Mouse (Mus musculus) kidney, postnatal 14 days (tissue): Measurements from ENCODE around the gene Pcare.
"Not testable (repeated sequence)": the region's sequence is repeated elsewhere in the genome, so short reads cannot be mapped to it uniquely, and the experiment has no call there.

Experiments used
- DNase-seq: peaks from one replicate; pipeline ENCODE4 v3.0.0; 2022; ENCODE audit warnings: mixed read lengths

The Pcare gene

DNA sequence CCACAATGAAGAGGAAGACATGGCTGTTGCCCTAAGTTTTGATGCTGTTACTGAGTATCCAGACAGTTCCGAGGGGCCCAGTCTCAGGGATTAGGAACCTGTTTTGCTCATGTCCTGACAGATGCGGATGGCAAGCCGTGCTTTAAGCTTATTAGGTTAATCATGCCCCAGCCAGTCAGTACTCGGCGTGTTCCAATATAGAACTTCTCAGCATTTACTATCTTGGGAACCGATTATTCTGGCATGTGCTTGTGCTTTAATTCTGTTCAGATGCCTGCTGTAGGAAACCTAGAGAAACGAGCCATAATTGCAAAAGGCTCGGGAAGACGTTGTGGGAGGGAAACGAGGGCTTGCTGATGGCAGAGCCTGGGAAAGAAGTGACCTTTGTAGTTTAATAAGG, at the start of gene Pcare:
Gene Pcare, minus strand, starts transcription at position 64 of the 400 bp plus-strand sequence.
- no peak for DNase-seq

DNA sequence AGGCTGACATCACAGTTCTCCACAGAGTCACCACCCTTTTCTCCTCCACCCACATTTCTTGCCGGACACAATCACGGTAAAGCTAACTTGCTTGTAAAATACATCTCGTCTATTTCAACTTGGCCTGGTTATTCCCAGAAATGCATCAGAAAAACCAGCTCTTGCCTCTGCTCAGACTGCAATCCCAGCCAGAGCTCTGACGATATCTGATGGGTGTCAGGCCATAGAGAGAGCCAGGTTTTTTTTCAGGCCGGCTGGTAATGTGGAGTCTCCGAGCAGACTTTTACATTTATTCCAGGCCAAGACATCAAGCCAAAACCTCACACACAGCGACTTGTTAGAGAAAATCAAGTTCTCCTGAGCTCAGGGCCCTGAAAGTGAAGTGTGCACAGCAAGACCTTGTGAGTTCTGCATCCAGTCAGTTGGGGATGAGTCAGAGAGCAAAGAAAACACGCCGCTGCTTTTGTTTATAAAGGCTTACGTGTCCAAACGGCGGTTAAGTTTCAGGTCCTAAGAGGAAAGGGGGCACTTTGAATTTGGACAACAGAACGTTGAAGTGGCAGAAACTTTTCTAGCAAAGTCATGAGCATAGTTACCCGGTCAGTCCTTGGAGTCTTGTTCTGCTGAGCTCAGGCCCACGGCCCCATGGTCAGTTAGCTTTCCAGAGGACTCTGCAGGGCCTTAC, 43.0 kb upstream of the Pcare start:
- no peak for DNase-seq

DNA sequence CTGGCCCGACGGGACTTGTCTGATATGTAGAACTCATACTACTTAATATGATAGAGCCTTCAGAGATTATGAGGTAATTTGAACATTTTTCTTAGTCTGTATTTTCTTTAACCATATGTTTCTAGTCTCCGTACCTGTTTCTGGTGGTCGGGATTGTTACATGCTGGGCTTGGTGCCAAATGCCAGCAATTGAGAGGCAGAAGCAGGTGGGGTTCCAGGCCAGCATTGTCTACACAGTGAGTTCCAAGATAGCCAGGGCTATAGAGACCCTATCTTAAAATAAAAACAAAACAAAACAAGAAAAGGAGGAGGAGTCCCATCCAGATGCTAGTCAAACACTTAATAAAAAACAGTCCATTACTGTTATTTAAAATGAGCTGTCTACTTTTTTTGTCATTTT, 38.9 kb upstream of the Pcare start:
- no peak for DNase-seq

DNA sequence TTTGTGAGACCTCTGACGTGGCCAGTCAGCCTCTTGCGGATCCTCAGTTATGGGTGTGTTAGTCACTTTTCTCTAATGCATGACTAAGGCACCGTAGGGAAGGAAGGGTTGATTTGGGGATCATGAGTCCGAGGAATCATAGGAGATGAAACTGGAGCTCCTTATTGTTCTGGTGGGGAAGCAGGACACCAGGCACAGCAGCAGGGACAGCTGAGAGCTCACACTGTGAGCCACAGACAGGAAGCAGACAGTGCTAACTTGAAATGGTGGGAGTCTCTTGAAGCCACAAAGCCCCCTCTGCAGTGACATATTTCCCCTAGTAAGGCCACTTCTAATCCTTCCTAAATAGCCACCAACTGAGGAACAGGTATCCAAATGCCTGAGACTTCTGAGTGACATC, 38.4 kb upstream of the Pcare start:
- DNase-seq: no peak

DNA sequence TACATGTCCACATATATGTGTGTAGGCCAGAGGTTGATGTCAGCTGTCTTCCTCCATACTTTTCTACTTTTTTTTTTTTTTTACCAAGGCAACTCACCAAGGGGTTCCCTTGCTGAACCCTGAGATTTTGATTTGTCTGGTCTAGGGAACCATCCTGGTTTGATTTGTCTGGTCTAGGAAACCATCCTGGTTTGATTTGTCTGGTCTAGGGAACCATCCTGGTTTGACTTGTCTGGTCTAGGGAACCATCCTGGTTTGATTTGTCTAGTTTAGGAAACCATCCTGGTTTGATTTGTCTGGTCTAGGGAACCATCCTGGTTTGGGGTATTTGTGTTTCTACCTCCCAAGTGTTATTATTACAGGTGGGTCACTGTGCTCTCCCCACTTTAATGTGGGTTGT, 33.8 kb upstream of the Pcare start:
- DNase-seq: no peak

DNA sequence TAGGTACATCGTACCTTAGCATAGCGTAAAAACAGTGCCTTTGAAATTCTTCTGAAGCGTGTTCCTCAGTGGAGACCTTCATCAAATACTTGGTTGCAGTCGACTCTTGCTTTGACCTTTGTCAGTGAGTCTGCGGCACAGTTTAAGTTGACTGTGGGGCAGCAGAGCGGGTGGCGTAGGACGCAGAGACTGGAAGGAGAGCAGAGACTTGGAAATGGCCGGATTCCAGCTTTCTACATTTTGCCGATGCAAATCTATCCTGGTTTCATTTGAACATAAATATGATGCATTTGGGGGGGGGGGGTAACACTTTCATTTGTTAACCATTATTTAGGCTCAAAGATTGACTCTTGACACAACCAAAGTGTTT, 30.7 kb upstream of the Pcare start:
- DNase-seq: no peak

DNA sequence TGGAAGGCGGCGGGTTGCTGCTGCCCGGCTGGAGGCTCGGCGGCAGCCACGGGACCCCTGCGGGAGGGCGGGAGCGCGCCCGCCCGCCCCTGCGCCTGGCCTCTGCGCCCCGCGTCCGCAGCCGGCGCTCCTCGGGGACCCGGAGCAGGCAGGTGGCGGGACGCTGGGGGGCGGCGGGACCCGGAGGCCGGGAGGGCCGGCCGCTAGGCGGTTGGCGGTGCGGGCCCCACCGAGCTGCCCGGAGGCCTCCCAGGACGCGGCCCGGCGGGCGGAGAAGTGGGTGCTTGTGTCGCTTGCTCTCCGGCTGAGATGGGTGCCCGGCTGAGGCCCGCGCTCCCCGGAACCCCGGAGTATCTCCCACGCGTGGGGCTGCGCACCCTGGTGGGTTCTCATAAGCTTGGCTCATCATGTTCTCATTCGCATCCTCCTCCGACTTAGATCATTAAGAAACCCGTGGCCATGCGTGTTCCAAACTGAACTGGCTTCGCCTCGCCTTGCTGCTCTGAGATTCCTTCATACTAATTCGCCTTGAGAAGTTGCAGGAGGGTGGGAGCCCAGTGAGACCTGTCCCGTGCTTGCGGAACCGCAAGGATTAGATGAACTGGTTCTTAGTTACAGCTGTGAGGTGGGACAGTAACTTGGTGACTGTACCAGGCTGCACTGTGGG, 30.1 kb upstream of the Pcare start:
- peak; percentile 9 for DNase-seq

DNA sequence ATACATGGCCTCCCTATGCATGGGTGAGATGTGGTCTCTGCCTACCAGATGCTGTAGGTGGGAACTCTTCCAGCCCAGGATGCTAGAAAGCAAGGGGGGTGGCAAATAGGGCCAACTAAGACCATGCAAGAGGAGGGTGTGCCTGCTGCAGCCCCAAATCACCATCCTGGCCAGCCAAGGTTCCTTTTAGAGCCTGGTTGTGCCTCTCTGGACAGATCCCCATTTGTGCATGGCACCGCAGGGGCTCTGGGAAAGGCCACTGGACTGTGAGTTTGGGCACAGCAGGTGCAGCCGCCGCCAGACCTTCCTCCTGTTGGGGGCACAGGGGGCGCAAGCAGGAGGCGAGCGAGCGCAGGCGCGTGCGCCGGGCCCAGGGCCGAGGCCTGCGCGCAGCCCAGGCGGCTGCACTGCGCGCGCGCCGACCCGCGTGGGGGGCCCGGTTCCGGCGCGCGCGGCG, 29.6 kb upstream of the Pcare start:
- DNase-seq: peak; percentile 32

DNA sequence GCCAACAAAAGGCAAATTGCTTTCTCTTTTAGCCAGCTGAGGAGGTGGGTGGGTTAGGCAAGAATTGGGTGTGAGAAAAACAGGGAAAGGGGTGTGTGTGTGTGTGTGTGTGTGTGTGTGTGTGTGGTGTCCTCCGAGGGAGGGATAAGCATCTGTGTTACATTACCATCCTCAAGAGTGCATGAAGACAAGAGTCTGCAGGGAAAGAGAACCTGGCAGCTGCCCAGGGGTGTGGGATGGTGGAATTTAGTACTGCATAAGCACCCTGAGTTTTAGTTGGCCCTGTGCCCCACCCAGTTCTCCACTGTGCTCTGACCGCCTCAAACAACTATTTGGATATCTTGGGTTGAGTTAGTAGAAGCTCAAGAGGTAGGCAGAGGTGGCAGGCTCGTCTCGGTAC, 28.3 kb upstream of the Pcare start:
- DNase-seq: peak; percentile 9

DNA sequence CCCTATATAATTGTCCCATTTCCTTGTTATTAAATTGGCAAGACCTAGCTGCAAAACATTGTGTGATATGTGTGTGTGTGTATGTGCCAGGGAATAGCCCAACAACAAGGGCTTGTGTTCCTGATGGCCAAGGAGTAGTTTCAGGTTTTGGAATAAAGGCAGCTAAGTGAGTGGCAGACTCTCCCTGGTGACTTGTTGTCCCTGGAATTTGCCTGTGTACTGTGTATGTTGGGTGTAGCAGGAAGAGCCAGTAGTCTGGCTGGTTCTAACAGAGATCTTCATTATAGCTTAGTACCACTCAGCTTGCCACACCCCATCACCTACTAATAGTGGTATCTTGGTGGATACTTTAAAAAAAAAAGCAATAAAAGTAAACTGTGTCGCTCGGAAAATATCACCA, 27.8 kb upstream of the Pcare start:
- DNase-seq: no peak

DNA sequence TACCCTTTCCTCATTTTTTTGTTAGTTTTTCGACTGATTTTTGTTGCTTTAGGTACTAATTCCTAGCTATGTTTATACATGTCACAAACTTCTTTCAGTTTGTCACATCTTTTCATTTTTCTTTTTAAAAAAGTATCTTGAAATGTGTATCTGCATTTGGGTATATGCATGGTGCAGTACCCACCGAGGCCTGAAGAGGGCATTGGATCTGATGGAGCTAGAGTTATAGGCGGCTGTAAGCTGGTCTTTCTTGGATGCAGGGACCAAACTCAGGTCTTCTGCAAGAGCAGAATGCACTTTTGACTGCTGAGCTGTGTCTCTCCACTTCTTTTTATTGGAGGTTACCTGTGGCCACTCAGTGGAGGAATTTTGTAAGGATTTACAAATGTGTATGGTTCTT, 26.0 kb upstream of the Pcare start:
- no peak for DNase-seq

DNA sequence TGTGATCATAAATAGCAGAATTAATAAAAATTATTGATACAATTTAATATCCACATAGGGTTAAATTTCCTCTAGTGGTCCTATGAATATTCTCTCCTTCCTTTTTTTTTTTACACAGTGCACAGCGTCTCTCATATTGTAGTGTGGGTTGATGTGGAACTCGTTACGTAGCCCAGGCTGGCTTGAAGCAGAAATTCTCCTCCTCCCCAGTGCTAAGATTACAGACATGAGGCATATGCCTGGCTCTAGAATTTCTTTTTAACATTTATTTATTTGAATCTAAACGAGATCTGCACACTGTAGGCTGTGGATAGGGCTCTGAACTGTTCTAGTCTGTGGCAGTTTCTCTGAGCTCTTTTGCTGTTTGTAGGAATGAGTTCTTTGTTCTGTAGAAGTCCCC, 22.6 kb upstream of the Pcare start:
- DNase-seq: no peak

DNA sequence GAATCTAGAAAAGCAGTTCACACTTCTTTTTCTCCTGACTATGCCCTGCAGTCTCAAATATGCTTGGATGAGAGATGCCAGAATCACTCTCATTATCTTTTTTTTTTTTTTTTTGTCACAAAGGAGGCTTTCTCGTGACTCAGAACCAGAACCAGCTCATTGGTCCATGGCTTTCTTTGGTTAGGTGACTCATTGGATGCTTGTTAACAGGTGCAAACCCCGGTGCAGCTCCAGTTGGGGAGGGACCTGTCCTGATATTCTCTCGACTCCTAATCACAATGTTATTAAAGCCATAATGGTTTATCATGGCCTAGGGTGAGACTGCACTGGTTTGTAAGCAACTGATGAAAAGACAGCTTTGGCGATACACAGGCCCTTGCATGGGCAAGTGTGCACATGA, 21.5 kb upstream of the Pcare start:
- DNase-seq: no peak

DNA sequence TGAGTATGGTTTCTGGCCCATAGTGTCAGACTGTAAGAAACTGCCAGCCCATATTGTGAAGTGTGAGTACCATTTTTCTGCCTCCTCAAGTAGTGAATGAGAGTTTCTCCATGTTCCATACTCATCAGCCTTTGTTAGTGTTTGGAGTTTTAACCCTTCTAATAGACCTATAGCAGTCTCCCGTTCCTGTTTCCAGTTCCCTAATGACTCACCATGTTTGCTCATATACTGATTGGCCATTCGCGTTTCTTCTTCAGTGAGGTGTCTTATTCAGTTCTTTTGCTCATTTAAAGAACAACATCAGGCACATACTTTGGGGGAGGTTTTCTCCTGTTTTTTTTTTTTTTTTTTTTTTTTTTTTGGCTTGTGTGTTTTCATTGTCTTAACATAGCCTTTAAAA, 18.0 kb upstream of the Pcare start:
- no peak for DNase-seq

DNA sequence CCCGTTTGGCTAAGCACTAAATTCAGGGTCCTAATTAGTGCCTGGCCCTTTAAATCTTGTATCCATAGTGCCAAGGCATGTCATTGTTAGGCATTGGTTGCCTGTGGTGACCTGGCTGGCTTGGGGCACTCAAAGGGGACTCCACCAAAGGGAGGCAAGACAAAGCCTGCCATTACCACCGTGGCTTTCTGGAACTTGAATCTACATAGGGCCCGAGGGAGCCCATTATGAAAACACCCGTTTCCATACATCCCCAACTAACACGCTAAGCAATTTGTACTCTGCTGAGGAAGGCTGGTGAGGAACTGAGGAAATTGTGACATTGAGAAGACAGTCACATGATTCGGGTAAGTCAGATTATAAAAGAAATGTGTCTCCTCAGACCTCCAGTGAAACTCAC, 16.9 kb upstream of the Pcare start:
- DNase-seq: no peak

DNA sequence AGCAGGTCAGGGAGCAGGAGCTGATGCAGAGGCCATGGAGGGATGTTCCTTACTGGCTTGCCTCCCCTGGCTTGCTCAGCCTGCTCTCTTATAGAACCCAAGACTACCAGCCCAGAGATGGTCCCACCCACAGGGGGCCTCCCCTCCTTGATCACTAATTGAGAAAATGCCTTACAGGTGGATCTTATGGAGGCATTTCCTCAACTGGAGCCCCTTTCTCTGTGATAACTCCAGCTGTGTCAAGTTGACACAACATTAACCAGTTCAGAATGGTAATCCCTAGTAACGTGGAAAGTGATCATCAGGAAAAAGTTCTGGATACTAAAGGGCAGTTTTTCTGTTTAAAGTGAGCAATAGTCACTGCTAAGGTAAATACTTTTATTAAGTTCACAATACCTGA, 15.5 kb upstream of the Pcare start, which contains the start of gene Clip4:
Gene Clip4, plus strand, starts transcription at position 301 of the 400 bp plus-strand sequence.
- DNase-seq: not testable (repeated sequence)

DNA sequence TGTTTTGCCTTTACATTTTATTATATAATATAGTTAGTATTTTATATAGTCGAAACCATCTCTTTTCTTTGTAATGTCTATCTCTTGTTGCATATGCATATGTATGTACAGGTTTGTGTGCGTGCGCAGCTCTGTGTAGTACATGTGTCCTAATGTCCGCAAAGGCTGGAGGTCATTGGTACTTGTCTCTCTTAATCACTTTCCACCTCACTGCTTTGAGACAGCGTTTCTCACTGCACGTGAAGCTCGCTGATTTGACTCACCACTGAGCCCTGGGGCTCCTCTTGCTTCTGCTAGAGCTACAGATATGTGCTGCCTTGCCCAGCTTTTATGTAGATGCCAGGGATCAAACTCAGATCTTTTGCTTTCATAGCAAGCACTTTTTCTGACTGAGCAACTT, 7.8 kb upstream of the Pcare start:
- no peak for DNase-seq

DNA sequence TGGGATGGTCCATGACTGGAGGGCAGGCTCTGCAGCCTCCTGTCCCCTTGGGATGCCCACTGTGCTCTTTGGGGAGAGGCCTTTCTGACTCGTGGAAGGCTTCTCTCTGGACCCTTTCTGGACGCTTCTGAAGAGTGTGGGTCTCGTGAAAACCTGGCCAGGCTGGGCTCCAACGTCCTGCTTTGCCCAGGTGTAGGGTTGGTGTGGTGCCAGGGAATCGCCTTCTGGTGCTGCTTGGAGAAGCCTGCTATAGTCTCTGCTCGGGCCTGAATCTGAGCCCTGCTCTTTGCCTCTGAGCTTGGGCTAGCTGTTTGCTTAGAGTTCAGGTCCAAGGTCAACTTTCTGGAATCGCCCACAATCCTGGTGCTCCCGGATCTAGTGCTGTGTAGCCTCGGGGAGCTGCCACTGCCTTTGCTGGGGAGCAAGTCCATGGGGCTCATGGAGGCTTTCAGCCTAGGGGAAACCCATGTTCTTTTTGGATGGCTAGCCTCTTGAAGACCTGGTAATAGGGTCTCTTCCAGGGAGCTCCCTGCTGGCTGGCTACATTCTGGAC, 3.0 kb downstream of the Pcare start:
- no peak for DNase-seq

DNA sequence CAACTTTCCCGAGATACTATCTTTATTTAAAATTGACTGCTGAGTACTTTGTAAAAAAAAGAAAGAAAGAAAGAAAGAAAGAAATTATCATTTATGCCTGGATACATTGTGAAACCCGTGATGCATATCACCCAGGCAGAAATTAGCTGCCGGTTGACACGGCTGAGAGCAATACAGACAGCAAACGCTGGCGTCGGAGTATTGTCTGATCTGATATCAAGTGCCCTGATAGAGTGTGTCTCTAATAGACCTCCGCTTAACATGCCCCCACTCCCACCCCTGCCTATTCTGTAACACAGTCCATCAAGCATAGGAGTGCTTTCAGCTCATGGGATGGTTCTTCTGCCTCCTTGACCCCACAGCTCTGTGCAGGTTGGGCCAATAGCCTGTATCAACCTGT, 5.1 kb downstream of the Pcare start:
- no peak for DNase-seq

DNA sequence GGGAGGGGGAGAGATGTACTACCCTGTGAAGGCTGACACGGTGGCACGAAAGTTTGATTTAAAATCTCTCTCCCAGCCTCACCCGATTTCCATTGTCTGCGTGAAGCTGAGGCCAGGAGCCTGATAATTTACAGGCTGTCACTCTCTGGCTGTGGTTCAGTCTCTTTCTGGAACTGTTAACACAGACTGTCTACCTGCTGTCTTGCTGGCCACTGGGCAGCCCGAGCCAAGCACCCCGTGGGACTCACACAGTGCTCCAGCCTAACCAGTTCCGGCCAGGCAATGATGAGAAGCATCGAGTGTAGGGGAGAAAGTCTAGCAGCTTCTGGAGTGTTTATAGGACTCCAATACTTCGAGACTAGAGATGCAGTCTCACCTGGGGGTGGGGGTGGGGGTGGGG, 6.6 kb downstream of the Pcare start:
- DNase-seq: no peak

DNA sequence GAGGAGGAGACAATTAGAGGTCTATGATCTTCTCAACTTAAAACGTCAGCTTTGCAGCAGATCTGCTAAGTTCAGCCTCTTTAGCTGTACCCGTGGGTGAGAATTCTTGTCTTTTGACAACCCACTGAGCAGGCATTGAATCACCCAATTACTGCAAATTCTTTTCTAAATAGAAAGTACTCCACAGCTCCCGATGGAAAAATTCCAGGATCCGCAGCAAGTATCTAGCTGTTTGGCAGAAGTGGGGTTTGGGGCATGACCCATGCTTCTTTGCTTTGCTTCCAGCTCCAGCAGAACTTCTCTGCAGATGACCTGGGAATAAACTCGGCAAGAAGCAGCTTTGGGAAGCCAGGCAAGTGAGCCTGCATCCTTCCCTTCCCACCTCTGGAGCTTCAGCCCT, 9.8 kb downstream of the Pcare start:
- DNase-seq: peak; percentile 38

DNA sequence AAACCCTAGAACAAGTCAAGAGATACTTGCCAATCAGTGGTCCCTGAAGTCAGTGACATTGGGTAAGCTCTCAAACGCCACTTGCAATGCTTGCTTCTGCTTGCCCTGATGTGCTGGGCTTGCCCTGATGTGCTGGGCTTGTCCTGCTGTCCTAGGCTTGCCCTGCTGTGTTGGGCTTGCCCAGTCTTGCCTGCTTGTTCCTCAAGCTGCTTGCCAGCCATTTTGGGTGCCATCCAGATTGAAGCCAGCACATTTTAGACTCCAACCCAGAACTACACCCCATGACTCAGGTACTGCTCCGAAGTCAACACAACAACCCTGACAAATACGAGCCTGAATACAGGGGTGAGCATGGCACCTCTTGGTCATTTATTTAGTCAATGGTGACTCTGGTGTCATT, 10.5 kb downstream of the Pcare start:
- no peak for DNase-seq

DNA sequence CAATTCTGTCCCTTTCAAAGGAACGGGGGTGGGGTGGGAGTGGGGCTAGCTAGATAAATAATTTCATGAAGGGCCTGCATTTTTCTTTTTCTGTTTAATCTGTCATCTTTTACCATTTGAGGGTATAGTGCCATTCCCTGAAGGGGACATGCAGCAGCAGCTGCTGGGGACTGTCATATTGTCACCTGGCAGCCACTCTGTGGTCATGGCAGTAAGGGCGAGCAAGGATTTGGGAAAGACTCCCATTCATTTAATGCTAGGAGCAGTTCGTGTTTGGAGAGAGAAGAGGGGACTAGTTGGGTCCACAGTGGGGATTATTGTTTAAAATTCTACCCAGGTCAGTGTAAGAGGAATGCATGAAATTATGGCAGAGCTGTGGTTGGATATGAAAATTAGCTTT, 16.3 kb downstream of the Pcare start:
- DNase-seq: no peak

DNA sequence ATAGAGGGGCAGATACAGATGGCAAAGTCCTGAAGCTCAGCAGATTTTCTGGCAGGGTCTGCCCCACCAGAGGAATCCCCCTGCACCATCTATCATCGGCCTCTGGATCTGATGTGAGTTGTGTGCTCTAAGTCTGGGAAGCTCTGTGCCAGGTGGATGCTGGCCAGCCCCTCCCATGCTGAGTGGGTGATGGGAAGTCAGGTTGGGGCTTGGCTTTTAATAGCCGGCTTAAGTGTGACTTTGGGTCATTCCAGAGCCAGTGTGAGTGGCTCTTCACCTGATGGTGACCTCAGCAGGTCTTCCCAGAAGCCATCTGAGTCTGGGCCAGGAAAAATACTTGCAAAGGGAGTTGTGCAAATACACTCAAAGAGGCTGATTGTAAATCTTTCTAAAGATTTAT, 22.0 kb downstream of the Pcare start:
- no peak for DNase-seq

DNA sequence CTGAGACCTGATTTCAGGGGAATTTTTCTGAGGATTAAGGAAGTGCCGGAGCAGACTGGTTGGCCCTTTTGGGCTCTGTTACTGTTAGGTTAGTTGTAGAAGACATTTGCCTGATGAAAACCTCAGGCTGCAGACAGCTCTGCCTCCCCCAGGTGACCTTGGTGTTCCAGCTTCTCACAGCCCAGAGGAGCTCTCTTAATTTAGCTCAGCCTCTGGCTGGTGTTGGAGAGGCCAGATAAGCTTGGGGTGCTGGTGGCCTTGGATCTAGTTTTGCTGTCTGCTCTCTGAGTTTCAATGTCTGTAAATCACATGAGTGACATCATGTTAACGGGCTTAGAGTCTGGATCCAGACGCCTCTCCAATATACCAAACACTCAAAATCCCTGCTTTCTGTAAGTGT, 31.7 kb downstream of the Pcare start:
- DNase-seq: no peak
